Mouse (Mus musculus) neural tube, embryonic 12.5 days (tissue): ENCODE results near the gene Hoxa11. TPM values are rescaled to one million over a fixed set of nuclear protein-coding genes. Genes with fewer than 3 reads are reported as not detected.
A peak's percentile ranks its signal among the peaks of the same experiment; 100 is the strongest.

ENCODE experiments used
- ATAC-seq: fragments of 200-750 bp; cut with Nextera tagmentation; 2 replicates; pipeline ENCODE4 v1.8.0; 2017; ENCODE audit warnings: low read depth, mild to moderate bottlenecking, moderate TSS enrichment, moderate library complexity; ENCODE audit not compliant: low FRiP score
- H3K27ac ChIP-seq: fragments of 300-500 bp; sonication (generic); 2 replicates; pipeline ENCODE4 v1.5.1; 2016
- H3K27me3 ChIP-seq: fragments of 300-500 bp; sonication (generic); replicated peaks from 2 replicates; pipeline ENCODE4 v1.6.1; 2016; ENCODE audit warnings: mild to moderate bottlenecking
- H3K36me3 ChIP-seq: fragments of 300-500 bp; sonication (generic); 2 replicates; pipeline ENCODE4 v1.6.1; 2016; ENCODE audit warnings: mild to moderate bottlenecking
- H3K4me1 ChIP-seq: fragments of 300-500 bp; sonication (generic); 2 replicates; pipeline ENCODE4 v1.6.1; 2016
- H3K4me2 ChIP-seq: fragments of 300-500 bp; sonication (generic); replicated peaks from 2 replicates; pipeline ENCODE4 v1.6.1; 2016; ENCODE audit warnings: mild to moderate bottlenecking
- H3K4me3 ChIP-seq: fragments of 300-500 bp; sonication (generic); 2 replicates; pipeline ENCODE4 v1.5.1; 2016
- H3K9ac ChIP-seq: fragments of 300-500 bp; sonication (generic); 2 replicates; pipeline ENCODE4 v1.6.1; 2016; ENCODE audit warnings: mild to moderate bottlenecking
- H3K9me3 ChIP-seq: fragments of 300-500 bp; sonication (generic); 2 replicates; pipeline ENCODE4 v1.6.1; 2016; ENCODE audit warnings: mild to moderate bottlenecking
- WGBS: fragments of 180-500 bp; shearing (Covaris S2); methylation state at CpG from one replicate; pipeline ENCODE4 v1.1.7; 2016; 5-methylcytosine and 5-hydroxymethylcytosine counted together
- polyA plus RNA-seq: library from polyadenylated mRNA; unstranded; fragments of >200 nt; fragmentation: Nextera tagmentation; extraction: Ambion mirVana; gene quantifications from 2 replicates; pipeline ENCODE4 v1.2.1, GENCODE M21; 2016

Hoxa11 gene
- polyA plus RNA-seq, 1 experiment from 2014 or later, result 10.8 TPM

- Histone ChIP-seq H3K9me3 (no peaks in the 10 kb centered on the region), H3K27me3 (no peaks in the 10 kb centered on the region), H3K4me3 (peak overlapping the region; percentile 92), H3K27ac (peak overlapping the region; percentile 100), H3K9ac (peak overlapping the region; percentile 100), H3K4me2 (peak overlapping the region; percentile 99), H3K4me1 (peaks cover 30% of the 10 kb centered on the region), H3K36me3 (no peaks in the 10 kb centered on the region; the same call in 1 of the 2 replicates)
- WGBS, result under 1% methylated on average over 13 of the region's 13 CpGs
- ATAC-seq, result no peak
Observed at GRCm38 (mm10) chr6:52211961-52212360, 33.6 kb downstream of the Hoxa11 start.

- Histone ChIP-seq H3K27me3 (no peaks in the 10 kb centered on the region), H3K36me3 (peaks cover 2% of the 10 kb centered on the region), H3K4me3 (peak overlapping the region; percentile 92), H3K4me2 (peak overlapping the region; percentile 99), H3K27ac (peak overlapping the region; percentile 100), H3K4me1 (peaks cover 34% of the 10 kb centered on the region), H3K9me3 (no peaks in the 10 kb centered on the region), H3K9ac (peak overlapping the region; percentile 100)
- WGBS, result under 1% methylated on average over 37 of the region's 37 CpGs
- ATAC-seq, result peak; percentile 11
Observed at GRCm38 (mm10) chr6:52211170-52211935, 34.3 kb downstream of the Hoxa11 start.

- 1% methylated on average over 12 of the region's 12 CpGs for WGBS
- peaks cover 40% of the 10 kb centered on the region for H3K4me1 ChIP-seq
- no peak for ATAC-seq
- peak overlapping the region; percentile 99 for H3K4me2 ChIP-seq
- H3K36me3 ChIP-seq, result peaks cover 18% of the 10 kb centered on the region
- peak overlapping the region; percentile 100 for H3K9ac ChIP-seq
- no peaks in the 10 kb centered on the region for H3K27me3 ChIP-seq
- H3K27ac ChIP-seq, result peak overlapping the region; percentile 99
- H3K4me3 ChIP-seq, result peak overlapping the region; percentile 92
- no peaks in the 10 kb centered on the region for H3K9me3 ChIP-seq
Observed at GRCm38 (mm10) chr6:52209685-52210046, 35.9 kb downstream of the Hoxa11 start.

GRCm38 (mm10) chr6:52208868-52209684 is 36.5 kb downstream of the Hoxa11 start:
- H3K9ac ChIP-seq, result peak overlapping the region; percentile 100

GRCm38 (mm10) chr6:52208072-52208867 is 37.3 kb downstream of the Hoxa11 start, which contains the start of gene Hoxa6:
TSS of gene Hoxa6 (minus strand) at chr6:52208722.
- Histone ChIP-seq H3K27ac (peak within 1 kb of the TSS; percentile 99), H3K9ac (peak within 1 kb of the TSS; percentile 100), H3K9me3 (no peaks in the 10 kb centered on the region)

More at GRCm38 (mm10) chr6:52208868-52209684, 36.5 kb downstream of the Hoxa11 start:
- WGBS, result 1% methylated on average over 18 of the region's 18 CpGs
- H3K4me3 ChIP-seq, result peak overlapping the region; percentile 92
- H3K36me3 ChIP-seq, result peaks cover 19% of the 10 kb centered on the region
- no peaks in the 10 kb centered on the region for H3K9me3 ChIP-seq
- peak; percentile 24; the same call in 1 of the 2 replicates for ATAC-seq
- no peaks in the 10 kb centered on the region for H3K27me3 ChIP-seq
- peak overlapping the region; percentile 99 for H3K27ac ChIP-seq
- peaks cover 34% of the 10 kb centered on the region for H3K4me1 ChIP-seq
- H3K4me2 ChIP-seq, result peak overlapping the region; percentile 99

GRCm38 (mm10) chr6:52207684-52207976 is 38.0 kb downstream of the Hoxa11 start:
- Histone ChIP-seq H3K4me3 (peak overlapping the region; percentile 92), H3K36me3 (peaks cover 32% of the 10 kb centered on the region), H3K4me2 (peak overlapping the region; percentile 99), H3K9ac (peak overlapping the region; percentile 100), H3K27ac (peak overlapping the region; percentile 99), H3K9me3 (no peaks in the 10 kb centered on the region), H3K4me1 (peaks cover 47% of the 10 kb centered on the region), H3K27me3 (no peaks in the 10 kb centered on the region)
- no peak for ATAC-seq

More at GRCm38 (mm10) chr6:52208072-52208867, 37.3 kb downstream of the Hoxa11 start, which contains the start of gene Hoxa6:
- ATAC-seq, result no peak
- Histone ChIP-seq H3K36me3 (peaks cover 27% of the 10 kb centered on the region), H3K4me1 (peaks cover 41% of the 10 kb centered on the region), H3K4me3 (peak within 1 kb of the TSS; percentile 92), H3K4me2 (peak within 1 kb of the TSS; percentile 99), H3K27me3 (no peaks in the 10 kb centered on the region)
- under 1% methylated on average over 47 of the region's 47 CpGs for WGBS

- Histone ChIP-seq H3K9ac (peak overlapping the region; percentile 100), H3K27me3 (no peaks in the 10 kb centered on the region), H3K27ac (peak overlapping the region; percentile 99), H3K4me2 (peak overlapping the region; percentile 99), H3K9me3 (no peaks in the 10 kb centered on the region), H3K4me1 (peaks cover 52% of the 10 kb centered on the region), H3K4me3 (peak overlapping the region; percentile 92), H3K36me3 (peaks cover 36% of the 10 kb centered on the region)
- 3% methylated on average over 4 of the region's 4 CpGs for WGBS
- no peak for ATAC-seq
Observed at GRCm38 (mm10) chr6:52206882-52207683, 38.5 kb downstream of the Hoxa11 start.

GRCm38 (mm10) chr6:52205638-52206621 is 39.7 kb downstream of the Hoxa11 start:
- Histone ChIP-seq H3K36me3 (peaks cover 44% of the 10 kb centered on the region), H3K4me3 (peak overlapping the region; percentile 92), H3K4me1 (peaks cover 62% of the 10 kb centered on the region), H3K9me3 (no peaks in the 10 kb centered on the region), H3K27me3 (no peaks in the 10 kb centered on the region), H3K9ac (peak overlapping the region; percentile 100), H3K27ac (peak overlapping the region; percentile 99), H3K4me2 (peak overlapping the region; percentile 99)
- no peak for ATAC-seq
- 1% methylated on average over 55 of the region's 55 CpGs for WGBS

GRCm38 (mm10) chr6:52205221-52205620 is 40.4 kb downstream of the Hoxa11 start:
- Histone ChIP-seq H3K4me2 (peak overlapping the region; percentile 99), H3K36me3 (peaks cover 48% of the 10 kb centered on the region), H3K27ac (peak overlapping the region; percentile 99), H3K9me3 (no peaks in the 10 kb centered on the region), H3K9ac (peak overlapping the region; percentile 100), H3K27me3 (no peaks in the 10 kb centered on the region), H3K4me1 (peaks cover 69% of the 10 kb centered on the region), H3K4me3 (peak overlapping the region; percentile 92)
- 1% methylated on average over 14 of the region's 14 CpGs for WGBS
- ATAC-seq, result no peak

GRCm38 (mm10) chr6:52204050-52204752 is 41.4 kb downstream of the Hoxa11 start, which contains the start of gene Hoxa5:
TSS of gene Hoxa5 (minus strand) at chr6:52204587.
- H3K4me1 ChIP-seq, result peaks cover 78% of the 10 kb centered on the region
- no peaks in the 10 kb centered on the region for H3K9me3 ChIP-seq
- no peaks in the 10 kb centered on the region for H3K27me3 ChIP-seq
- ATAC-seq, result peak; percentile 55
- H3K27ac ChIP-seq, result peak within 1 kb of the TSS; percentile 99
- H3K9ac ChIP-seq, result peak within 1 kb of the TSS; percentile 100
- under 1% methylated on average over 65 of the region's 65 CpGs for WGBS
- H3K4me3 ChIP-seq, result peak within 1 kb of the TSS; percentile 92
- peak within 1 kb of the TSS; percentile 99 for H3K4me2 ChIP-seq
- H3K36me3 ChIP-seq, result peaks cover 48% of the 10 kb centered on the region
